Mouse (Mus musculus) right cerebral cortex, postnatal 14 days (tissue): ENCODE results near the gene Wbp1l.

Experiments
- DNase-seq: peaks from one replicate; pipeline ENCODE4 v3.0.0; 2022

Gene Wbp1l

DNA sequence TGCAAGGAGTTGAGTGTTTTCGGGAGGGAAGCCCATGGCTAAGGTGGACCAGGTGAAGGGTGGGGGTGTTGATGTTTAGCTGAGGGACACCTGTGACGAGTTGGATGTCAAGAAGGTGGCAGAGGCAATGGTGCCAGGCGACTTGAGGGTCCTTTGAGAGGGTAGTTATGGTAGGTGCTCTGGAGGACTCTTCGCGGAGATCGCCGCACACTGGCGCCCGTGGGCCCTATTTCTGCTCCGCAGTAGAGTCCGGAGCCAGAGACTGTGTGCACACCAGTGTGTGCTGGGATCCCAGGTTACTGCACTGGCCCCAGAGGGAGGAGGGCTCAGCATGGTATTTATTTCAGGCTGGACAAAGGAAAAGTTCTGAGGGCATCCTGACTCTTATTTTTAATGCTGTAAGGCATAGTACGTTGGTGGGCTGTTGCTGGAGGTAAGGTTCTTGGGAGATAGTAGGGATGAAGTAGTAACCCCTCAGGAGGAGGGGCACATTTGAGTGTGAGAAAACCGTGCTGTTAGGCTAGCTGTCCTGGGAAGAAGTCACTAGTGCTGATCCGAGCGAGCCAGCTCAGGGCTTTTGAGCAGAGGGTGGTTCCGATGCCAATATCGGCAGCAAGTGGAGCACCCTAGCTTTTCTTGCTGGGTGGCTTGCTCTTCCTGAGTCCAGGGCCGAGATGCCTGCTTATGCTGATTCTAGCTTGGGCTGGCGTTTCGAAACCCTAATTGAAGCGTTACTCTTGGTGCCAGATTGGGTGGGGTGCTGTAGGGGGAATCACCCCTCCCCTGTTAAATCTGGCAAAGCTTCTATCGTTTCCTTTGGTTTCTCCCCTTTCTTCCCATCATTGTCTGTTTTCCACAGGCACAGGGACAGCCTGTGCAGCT lies 732 bp downstream of the Wbp1l start:
- no peak for DNase-seq

DNA sequence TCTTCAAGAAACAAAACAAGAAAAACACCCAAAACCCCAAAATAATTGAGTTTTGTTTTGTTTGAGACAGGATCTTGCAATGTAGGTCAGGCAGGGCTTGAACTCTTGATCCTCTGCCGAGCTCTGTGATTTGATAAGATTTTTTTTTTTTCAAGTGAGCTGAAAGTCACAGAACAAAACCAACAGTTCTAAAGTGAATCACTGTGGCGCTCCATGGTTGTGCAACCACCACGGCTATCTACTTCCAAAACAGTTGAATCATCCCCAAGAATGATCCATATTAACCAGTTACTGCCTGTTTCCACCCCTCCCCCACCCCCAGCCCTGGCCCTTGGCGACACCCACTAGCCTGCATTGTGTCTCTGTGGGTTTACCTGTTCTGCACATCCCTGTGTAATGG lies 1.5 kb downstream of the Wbp1l start:
- DNase-seq: no peak

DNA sequence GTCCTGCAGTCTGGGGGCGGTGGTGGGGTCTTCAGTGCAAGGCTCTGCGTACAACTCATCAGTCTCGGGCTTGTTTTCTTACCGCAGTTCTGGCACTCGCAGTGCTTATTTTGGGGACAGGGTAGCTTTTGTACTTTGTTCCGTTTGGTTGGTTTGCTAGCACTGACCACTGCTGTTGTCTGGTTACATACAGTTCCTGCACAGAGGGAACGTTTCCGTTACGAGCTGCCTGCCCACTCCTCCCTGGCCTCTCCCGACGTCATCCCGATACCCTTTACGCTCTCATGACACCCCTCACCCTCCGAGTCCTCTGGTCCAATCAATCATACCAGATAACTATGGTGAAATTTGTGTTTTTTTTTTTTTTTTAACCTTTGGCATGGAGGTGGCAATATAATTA lies 2.6 kb downstream of the Wbp1l start:
- DNase-seq: no peak

DNA sequence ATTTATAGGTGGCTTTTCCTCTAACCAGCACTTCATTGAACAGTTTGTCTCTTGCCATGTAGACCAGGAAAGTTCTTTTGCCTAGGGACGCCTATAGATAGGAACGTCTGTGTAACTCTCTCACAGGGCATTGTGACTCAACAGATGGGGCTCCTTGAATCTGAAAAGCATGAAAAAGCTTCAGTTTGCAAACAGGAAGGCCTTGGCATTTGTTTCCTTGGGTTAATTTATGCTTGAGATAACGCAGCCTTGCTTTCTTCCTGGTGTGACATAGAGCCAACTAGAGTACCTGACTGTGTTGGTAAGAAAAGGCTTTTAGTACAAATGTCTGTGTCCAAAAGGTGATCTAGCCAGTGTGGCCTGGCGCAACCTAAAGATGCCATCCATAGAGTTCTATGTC lies 3.5 kb downstream of the Wbp1l start:
- no peak for DNase-seq

DNA sequence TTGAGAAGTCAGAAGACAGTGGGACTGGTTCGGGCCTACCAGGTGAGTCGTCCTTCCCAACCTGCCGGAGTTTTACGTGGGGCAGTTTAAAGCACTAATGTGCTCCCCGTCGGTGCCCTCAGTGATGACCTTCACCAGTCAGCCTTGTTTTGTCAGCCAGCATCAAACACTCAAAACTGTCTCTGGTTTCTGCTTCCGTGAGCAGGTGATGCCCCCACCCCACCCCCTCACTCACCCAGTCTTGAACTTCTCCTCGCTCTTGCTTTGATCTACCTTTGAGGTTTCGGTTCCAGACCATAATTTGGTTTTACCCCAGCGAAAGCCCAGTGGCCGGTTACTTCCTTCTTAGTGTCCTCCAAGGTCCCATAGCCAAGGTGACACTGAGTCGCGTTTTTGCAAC lies 7.8 kb downstream of the Wbp1l start:
- DNase-seq: no peak

DNA sequence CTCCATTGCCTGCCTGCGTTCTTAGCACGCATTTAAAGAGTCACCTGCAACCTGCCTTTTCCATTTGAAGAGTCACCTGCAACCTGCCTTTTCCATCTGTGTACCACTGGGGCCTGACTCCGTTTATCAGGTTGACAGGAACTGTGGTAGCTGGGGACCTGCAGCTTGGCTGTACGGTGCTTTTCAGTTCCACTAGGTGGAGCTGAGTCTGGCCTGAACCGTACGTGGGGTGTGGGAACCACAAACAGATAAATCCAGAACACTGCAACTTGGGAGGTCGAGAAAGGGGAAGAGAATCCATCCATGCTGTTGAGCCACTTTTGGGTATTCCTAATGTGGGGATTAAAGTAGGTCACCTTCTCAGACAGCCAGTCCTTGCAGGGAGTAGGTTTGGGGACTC lies 8.5 kb downstream of the Wbp1l start:
- DNase-seq: no peak

GRCm38 (mm10) chr19:46608158-46608557 lies 9.3 kb downstream of the Wbp1l start:
- no peak for DNase-seq

DNA sequence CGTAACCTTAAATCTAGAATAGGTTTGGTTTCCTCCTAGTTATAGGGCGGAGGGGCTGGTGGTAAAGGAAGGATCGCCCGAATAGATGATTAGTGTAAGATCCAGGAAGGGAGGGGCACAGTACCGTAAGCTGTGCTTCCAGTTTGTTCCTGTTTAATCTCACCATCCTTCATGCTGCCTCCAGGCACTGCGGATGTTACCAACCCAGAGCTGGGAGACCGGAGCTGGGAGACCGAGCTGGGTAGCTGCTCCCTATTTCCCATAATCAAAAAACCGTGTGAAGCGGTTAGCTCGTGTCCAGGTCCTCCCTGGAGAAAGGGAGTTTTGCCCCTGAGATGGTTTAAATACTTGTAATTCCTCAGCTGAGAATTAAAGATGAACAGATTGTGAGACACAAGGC lies 17.5 kb downstream of the Wbp1l start:
- no peak for DNase-seq

DNA sequence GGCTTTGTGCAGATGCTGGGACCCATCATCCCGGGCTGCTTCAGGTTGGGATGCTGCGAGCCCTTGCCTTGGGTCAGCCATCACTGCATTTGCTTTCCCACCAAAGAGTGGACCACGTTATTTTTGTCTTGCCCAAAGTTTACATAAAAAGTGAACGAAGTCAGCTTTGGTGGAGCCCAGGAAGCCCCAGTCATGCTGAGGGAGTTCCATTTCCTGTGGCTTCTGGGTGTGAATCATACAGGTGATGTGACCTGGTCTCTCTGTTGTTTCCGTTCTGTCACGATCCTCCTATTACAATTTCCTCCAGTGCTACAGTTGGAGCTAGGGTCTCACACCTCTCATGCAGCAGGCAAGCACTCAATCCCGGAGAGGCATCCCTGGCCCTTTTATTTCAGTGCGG lies 18.5 kb downstream of the Wbp1l start:
- no peak for DNase-seq

GRCm38 (mm10) chr19:46618322-46618721 lies 19.4 kb downstream of the Wbp1l start:
- DNase-seq: no peak

GRCm38 (mm10) chr19:46619001-46619400 lies 20.1 kb downstream of the Wbp1l start:
- DNase-seq: no peak

GRCm38 (mm10) chr19:46619518-46619917 lies 20.6 kb downstream of the Wbp1l start:
- DNase-seq: no peak

DNA sequence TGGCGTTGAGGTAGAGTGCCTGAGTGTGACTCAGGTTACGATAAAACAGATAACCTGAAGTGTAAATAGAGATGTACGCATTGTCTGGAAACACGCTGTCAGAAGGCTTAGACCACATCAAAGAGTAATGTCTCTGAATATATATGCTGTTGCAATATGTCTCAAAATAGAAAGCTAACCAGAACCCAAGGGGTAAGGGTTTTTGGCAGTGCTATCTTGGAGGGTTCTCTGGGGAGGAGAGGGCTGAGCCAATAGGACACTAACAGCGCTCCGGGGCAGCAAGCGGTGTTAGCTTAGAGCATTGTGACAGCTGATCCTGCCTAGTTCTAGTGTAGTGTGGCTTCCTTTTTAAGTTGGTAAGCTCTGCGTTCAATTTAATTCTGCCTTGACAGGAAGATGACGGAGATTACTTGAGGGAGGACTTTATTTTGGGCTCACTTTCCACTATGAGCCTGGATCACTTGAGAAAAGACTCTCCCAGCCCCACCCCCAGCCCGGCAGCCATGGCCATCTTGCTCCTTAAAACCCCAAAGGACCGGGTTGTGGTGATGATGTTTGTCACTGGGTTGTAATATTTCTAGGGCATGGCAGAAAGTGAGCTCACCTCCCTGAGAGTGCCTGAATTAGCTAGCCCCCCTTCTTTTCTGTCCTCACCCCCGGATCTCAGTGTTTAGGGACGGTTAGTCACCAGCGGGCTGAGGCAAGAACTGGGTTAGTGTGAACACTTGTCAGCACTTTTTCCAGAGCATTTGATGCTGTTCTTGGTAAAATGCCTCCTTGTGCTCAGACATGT lies 21.3 kb downstream of the Wbp1l start:
- DNase-seq: no peak

DNA sequence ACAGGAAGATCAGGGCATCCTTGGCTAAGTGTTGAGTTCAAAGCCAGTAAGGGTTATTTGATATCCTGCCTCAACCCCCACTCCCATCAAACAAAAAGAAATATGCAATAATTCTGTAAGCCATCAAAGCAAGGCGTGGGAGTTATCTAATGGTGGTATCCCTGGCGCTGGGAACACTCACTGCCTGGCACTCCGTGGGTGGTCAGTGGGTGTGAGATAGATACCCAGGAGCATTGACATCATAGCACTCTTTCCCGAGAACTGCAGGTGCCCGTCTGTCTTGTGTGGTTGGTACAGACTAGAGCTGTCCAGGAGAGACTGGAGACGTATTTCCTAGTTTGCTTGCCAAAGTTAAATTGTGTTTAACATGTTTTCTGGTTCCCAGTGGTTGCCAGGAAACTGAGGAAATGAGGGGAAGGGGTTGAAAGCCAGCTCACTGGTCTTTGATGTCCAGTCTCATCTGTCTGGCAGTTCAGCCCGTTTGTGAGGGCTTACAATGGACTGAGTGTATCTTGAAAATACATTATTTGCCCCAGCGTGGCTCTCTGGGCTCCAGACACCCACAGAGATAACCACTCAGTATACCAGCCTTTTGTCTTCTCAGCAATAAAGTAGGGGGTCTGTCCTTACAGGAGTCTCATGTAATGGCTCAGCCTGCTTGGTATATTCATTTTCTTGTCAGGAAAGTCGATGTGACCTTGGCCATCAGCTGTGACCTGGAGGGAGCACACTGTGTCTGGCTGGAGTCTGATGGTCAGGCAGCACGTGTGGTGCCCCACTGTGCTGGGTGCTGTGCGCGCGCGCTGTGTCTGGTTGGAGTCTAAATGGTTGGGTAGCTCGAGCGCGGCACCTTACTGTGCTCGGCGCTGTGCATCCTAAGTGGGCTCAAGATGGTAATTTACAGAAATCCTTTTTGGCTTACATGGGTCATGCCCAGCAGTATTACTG lies 22.6 kb downstream of the Wbp1l start:
- no peak for DNase-seq

GRCm38 (mm10) chr19:46622659-46623193 lies 23.8 kb downstream of the Wbp1l start:
- DNase-seq: no peak

- DNase-seq: no peak
Observed at GRCm38 (mm10) chr19:46623194-46623667, 24.3 kb downstream of the Wbp1l start.

DNA sequence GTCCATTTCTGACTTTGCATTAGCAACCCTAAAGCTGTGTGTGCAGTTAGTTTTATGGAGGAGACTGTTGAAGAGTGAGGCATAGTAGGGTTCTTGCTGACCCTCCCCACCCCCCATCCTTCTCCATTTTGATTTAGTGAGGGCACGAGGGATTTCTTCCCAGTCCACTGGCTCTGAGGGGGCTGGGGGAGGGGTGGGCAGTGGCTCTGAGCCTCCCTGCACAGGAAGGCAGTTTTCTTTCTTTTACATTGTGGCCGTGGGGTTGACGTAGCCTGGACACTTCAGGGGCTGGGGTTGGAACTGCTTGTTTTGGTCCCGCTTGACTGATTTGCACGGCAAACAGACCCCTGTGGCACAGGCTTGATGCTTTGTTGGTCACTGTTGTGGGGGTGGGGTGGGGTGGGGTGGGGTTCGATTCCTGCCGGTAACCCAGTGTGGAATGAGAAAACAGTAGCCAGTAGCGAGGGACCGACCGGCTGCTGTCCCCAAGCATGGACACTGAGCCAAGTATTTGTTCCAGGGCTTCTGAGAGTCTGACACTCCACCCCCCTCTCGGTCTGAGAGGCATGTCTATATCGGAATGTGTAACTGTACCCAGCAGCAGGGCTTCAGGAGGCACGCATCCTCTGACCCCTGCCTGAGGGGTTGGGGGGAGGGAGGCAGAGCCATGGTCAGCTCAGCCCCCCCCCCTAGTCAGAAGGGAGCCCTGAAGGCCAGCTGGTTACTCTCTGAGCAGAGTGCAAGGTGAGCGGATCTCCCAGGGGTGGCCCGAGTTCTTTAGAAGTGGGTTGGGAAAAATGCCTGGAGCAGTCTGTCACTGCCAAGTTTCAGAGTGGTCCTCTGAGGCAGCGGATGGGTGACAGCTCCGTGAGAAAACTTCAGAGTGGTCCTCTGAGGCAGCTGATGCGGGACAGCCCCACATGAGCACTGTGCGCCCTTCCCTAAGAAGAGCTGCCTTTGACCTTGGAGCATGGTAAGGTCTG lies 25.2 kb downstream of the Wbp1l start:
- no peak for DNase-seq

DNA sequence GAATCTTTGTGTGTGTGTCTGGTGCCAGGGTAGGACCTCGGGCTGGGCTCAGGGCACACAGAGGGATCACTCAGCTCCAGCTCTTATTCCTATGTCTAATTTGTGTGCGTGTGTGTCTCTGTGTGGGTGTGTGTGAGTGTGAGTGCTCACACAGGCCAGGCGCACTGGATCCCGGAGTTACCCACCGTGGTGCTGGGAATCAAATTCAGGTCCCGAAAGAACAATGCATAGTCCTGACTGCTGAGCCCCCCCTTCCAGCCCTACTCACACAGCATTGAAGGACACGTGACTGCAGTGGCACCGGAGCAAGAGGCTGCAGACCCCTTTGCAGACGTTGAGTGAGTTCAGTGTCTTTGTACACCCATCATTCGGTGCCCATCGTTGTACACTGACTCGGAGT lies 26.1 kb downstream of the Wbp1l start:
- no peak for DNase-seq

DNA sequence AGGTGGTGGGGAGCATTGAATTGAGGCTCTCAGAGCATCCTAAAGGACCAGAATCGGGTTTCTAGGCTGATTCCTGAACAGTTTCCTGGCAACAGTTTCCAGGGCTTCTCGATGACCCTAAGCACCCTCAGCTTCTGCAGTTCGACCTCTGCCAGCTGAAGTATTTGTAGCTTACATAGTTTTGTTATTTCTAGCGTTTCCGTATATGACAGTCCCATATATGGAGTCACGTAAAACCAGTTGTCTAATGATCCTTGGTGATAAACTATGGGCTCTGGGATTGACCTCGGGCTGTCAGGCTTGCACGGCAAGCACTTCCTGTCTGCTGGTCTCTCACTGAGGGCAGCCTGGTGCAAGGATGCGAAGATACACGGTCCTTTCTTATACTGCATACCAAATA lies 26.6 kb downstream of the Wbp1l start:
- DNase-seq: no peak

GRCm38 (mm10) chr19:46628403-46628802 lies 29.5 kb downstream of the Wbp1l start:
- no peak for DNase-seq

GRCm38 (mm10) chr19:46629807-46630206 lies 30.9 kb downstream of the Wbp1l start:
- DNase-seq: no peak
